Mouse (Mus musculus) midbrain, embryonic 11.5 days (tissue): Measurements from ENCODE around the gene Car2. TPM values are rescaled to one million over a fixed set of nuclear protein-coding genes. Genes with fewer than 3 reads are reported as not detected.

Experiments used
- ATAC-seq: fragments of 200-750 bp; cut with Nextera tagmentation; 2 replicates; pipeline ENCODE4 v1.8.0; 2017; ENCODE audit warnings: moderate TSS enrichment, moderate library complexity; ENCODE audit not compliant: low FRiP score
- DNase-seq: peaks from one replicate; pipeline ENCODE4 v3.0.0; 2015; ENCODE audit warnings: low spot score; ENCODE audit errors: missing footprints
- H3K27ac ChIP-seq: fragments of 300-500 bp; sonication (generic); 2 replicates; pipeline ENCODE4 v1.5.1; 2014; ENCODE audit warnings: low read depth, low read length
- H3K27me3 ChIP-seq: fragments of 300-500 bp; sonication (generic); 2 replicates; pipeline ENCODE4 v1.6.1; 2014; ENCODE audit warnings: mild to moderate bottlenecking, low read length, moderate library complexity, mixed read lengths; ENCODE audit not compliant: control insufficient read depth, insufficient read depth
- H3K36me3 ChIP-seq: fragments of 300-500 bp; sonication (generic); 2 replicates; pipeline ENCODE4 v1.6.1; 2014; ENCODE audit warnings: mild to moderate bottlenecking, low read length, moderate library complexity, mixed read lengths; ENCODE audit not compliant: control insufficient read depth, insufficient read depth
- H3K4me1 ChIP-seq: fragments of 300-500 bp; sonication (generic); 2 replicates; pipeline ENCODE4 v1.6.1; 2014; ENCODE audit warnings: low read length; ENCODE audit not compliant: control insufficient read depth, insufficient read depth
- H3K4me2 ChIP-seq: fragments of 300-500 bp; sonication (generic); 2 replicates; pipeline ENCODE4 v1.6.1; 2014; ENCODE audit warnings: mild to moderate bottlenecking, moderate library complexity
- H3K4me3 ChIP-seq: fragments of 300-500 bp; sonication (generic); 2 replicates; pipeline ENCODE4 v1.5.1; 2014; ENCODE audit warnings: low read depth, low read length
- H3K9ac ChIP-seq: fragments of 300-500 bp; sonication (generic); 2 replicates; pipeline ENCODE4 v1.6.1; 2014; ENCODE audit warnings: low read length
- H3K9me3 ChIP-seq: fragments of 300-500 bp; sonication (generic); 2 replicates; pipeline ENCODE4 v1.6.1; 2016; ENCODE audit warnings: low read length; ENCODE audit not compliant: control insufficient read depth
- WGBS: fragments of 180-500 bp; shearing (Covaris S2); extraction: QIAGEN DNeasy Blood & Tissue Kit; methylation state at CpG from one replicate; pipeline ENCODE4 v1.1.7; 2014; 5-methylcytosine and 5-hydroxymethylcytosine counted together
- polyA plus RNA-seq: library from polyadenylated mRNA; unstranded; fragments of >200 nt; fragmentation: Nextera tagmentation; extraction: Ambion mirVana; gene quantifications from 2 replicates; pipeline ENCODE4 v1.2.1, GENCODE M21; 2014

Gene Car2
- polyA plus RNA-seq, 1 experiment from 2014 or later, result 108 TPM

GRCm38 (mm10) chr3:14861165-14861564 is 24.9 kb upstream of the Car2 start:
- no peaks in the 10 kb centered on the region for H3K27me3 ChIP-seq
- 85% methylated on average over 1 of the region's 1 CpGs for WGBS
- no peak overlapping the region for H3K27ac ChIP-seq
- no peak overlapping the region for H3K4me2 ChIP-seq
- peaks cover 3% of the 10 kb centered on the region; the same call in 1 of the 2 replicates for H3K4me1 ChIP-seq
- no peak overlapping the region for H3K4me3 ChIP-seq
- H3K36me3 ChIP-seq, result no peaks in the 10 kb centered on the region
- no peaks in the 10 kb centered on the region for H3K9me3 ChIP-seq
- ATAC-seq (no peak), DNase-seq (peak; percentile 62)
- H3K9ac ChIP-seq, result no peak overlapping the region

GRCm38 (mm10) chr3:14861787-14862186 is 24.3 kb upstream of the Car2 start:
- 16% methylated on average over 4 of the region's 4 CpGs for WGBS
- DNase-seq, result peak; percentile 90
- ATAC-seq, result 0 out of 2 replicates have a peak, but pooled peaks have one; percentile 12
- Histone ChIP-seq H3K9me3 (no peaks in the 10 kb centered on the region), H3K27me3 (no peaks in the 10 kb centered on the region), H3K4me3 (no peak overlapping the region), H3K4me2 (peak overlapping the region; percentile 83), H3K36me3 (no peaks in the 10 kb centered on the region), H3K4me1 (peaks cover 3% of the 10 kb centered on the region; the same call in 1 of the 2 replicates), H3K9ac (no peak overlapping the region), H3K27ac (no peak overlapping the region)

GRCm38 (mm10) chr3:14862654-14863021 is 23.4 kb upstream of the Car2 start:
- Histone ChIP-seq H3K27ac (peak overlapping the region; percentile 52; the same call in 1 of the 2 replicates), H3K4me1 (peaks cover 3% of the 10 kb centered on the region; the same call in 1 of the 2 replicates), H3K4me3 (peak overlapping the region; percentile 44), H3K9ac (peak overlapping the region; percentile 74), H3K9me3 (no peaks in the 10 kb centered on the region), H3K4me2 (peak overlapping the region; percentile 83), H3K36me3 (no peaks in the 10 kb centered on the region), H3K27me3 (no peaks in the 10 kb centered on the region)
- DNase-seq, result peak; percentile 96
- peak; percentile 87 for ATAC-seq
- WGBS, result under 1% methylated on average over 9 of the region's 9 CpGs

- Histone ChIP-seq H3K4me3 (peak within 1 kb of the TSS; percentile 44), H3K36me3 (no peaks in the 10 kb centered on the region), H3K27ac (peak within 1 kb of the TSS; percentile 52; the same call in 1 of the 2 replicates), H3K9me3 (no peaks in the 10 kb centered on the region), H3K27me3 (no peaks in the 10 kb centered on the region), H3K4me1 (peaks cover 3% of the 10 kb centered on the region; the same call in 1 of the 2 replicates), H3K4me2 (peak within 1 kb of the TSS; percentile 83), H3K9ac (peak within 1 kb of the TSS; percentile 74)
- WGBS, result 1% methylated on average over 18 of the region's 18 CpGs
- DNase-seq, result peak; percentile 91
- ATAC-seq, result peak; percentile 94
These were observed 22.9 kb upstream of the Car2 start, which contains the start of gene Car3 for GRCm38 (mm10) chr3:14863022-14863711. Car3 (plus strand) TSS chr3:14863512.

- peaks cover 3% of the 10 kb centered on the region; the same call in 1 of the 2 replicates for H3K4me1 ChIP-seq
- DNase-seq (no peak), ATAC-seq (no peak)
- H3K36me3 ChIP-seq, result no peaks in the 10 kb centered on the region
- H3K27ac ChIP-seq, result no peak overlapping the region
- H3K27me3 ChIP-seq, result no peaks in the 10 kb centered on the region
- no peak overlapping the region for H3K9ac ChIP-seq
- no peak overlapping the region for H3K4me3 ChIP-seq
- no peak overlapping the region for H3K4me2 ChIP-seq
- 93% methylated on average over 2 of the region's 2 CpGs for WGBS
- no peaks in the 10 kb centered on the region for H3K9me3 ChIP-seq
These were observed 22.2 kb upstream of the Car2 start for GRCm38 (mm10) chr3:14863922-14864321.

- no peak for ATAC-seq
- WGBS, result 57% methylated on average over 2 of the region's 2 CpGs
- H3K4me3 ChIP-seq, result no peak overlapping the region
These were observed 20.1 kb upstream of the Car2 start for GRCm38 (mm10) chr3:14865941-14866340.

GRCm38 (mm10) chr3:14869779-14870178 is 16.3 kb upstream of the Car2 start:
- H3K27ac ChIP-seq, result no peak overlapping the region
- H3K36me3 ChIP-seq, result no peaks in the 10 kb centered on the region
- no peak overlapping the region for H3K9ac ChIP-seq
- no peaks in the 10 kb centered on the region for H3K27me3 ChIP-seq
- no peaks in the 10 kb centered on the region for H3K4me1 ChIP-seq
- H3K4me2 ChIP-seq, result no peak overlapping the region
- ATAC-seq (peak; percentile 83), DNase-seq (peak; percentile 96)
- WGBS, result 29% methylated on average over 11 of the region's 11 CpGs
- no peak overlapping the region for H3K4me3 ChIP-seq
- no peaks in the 10 kb centered on the region for H3K9me3 ChIP-seq

More at GRCm38 (mm10) chr3:14865941-14866340, 20.1 kb upstream of the Car2 start:
- Histone ChIP-seq H3K4me2 (no peak overlapping the region), H3K9me3 (no peaks in the 10 kb centered on the region), H3K27ac (no peak overlapping the region), H3K36me3 (no peaks in the 10 kb centered on the region), H3K4me1 (peaks cover 3% of the 10 kb centered on the region; the same call in 1 of the 2 replicates), H3K9ac (no peak overlapping the region), H3K27me3 (no peaks in the 10 kb centered on the region)
- DNase-seq, result peak; percentile 82

- Histone ChIP-seq H3K4me3 (no peak overlapping the region), H3K36me3 (no peaks in the 10 kb centered on the region), H3K4me2 (no peak overlapping the region), H3K9me3 (no peaks in the 10 kb centered on the region), H3K9ac (no peak overlapping the region), H3K27me3 (no peaks in the 10 kb centered on the region), H3K4me1 (no peaks in the 10 kb centered on the region), H3K27ac (no peak overlapping the region)
- 76% methylated on average over 1 of the region's 1 CpGs for WGBS
- ATAC-seq (no peak), DNase-seq (peak; percentile 77)
These were observed 15.5 kb upstream of the Car2 start for GRCm38 (mm10) chr3:14870528-14870927.

GRCm38 (mm10) chr3:14871386-14871785 is 14.7 kb upstream of the Car2 start:
- no peak overlapping the region for H3K4me2 ChIP-seq
- H3K27ac ChIP-seq, result no peak overlapping the region
- no peak overlapping the region for H3K9ac ChIP-seq
- peak; percentile 79 for DNase-seq
- no peaks in the 10 kb centered on the region for H3K4me1 ChIP-seq
- H3K9me3 ChIP-seq, result no peaks in the 10 kb centered on the region
- ATAC-seq, result no peak
- WGBS, result 54% methylated on average over 7 of the region's 7 CpGs
- no peaks in the 10 kb centered on the region for H3K27me3 ChIP-seq
- no peak overlapping the region for H3K4me3 ChIP-seq
- H3K36me3 ChIP-seq, result no peaks in the 10 kb centered on the region
